Mouse (Mus musculus) E14TG2a.4 (cell line): ENCODE measurements around the gene Slamf9.

Source experiments
- CTCF ChIP-seq: conservative IDR thresholded peaks from 2 replicates; pipeline ENCODE4 v1.5.1; 2014; ENCODE audit warnings: low read length
- NANOG ChIP-seq: IDR thresholded peaks from 2 replicates; pipeline ENCODE4 v1.6.1; 2014; ENCODE audit warnings: borderline replicate concordance, low read length, mixed read lengths
- POU5F1 ChIP-seq: IDR thresholded peaks from 2 replicates; pipeline ENCODE4 v1.6.1; 2014; ENCODE audit warnings: low read length, borderline replicate concordance

- TF ChIP-seq CTCF (no peak), POU5F1 (no peak), NANOG (no peak)
Measured at GRCm38 (mm10) chr1:172433851-172434165, 41.4 kb upstream of the Slamf9 start.
